Mouse (Mus musculus) erythroblast, embryonic 14.5 days (primary cell): ENCODE measurements around the gene Ankrd39.

ENCODE experiments used
- GATA1 ChIP-seq: IDR thresholded peaks from 2 replicates; pipeline ENCODE4 v1.6.1; 2012; ENCODE audit warnings: low read length, inconsistent platforms, mixed read lengths
- TAL1 ChIP-seq: IDR thresholded peaks from 3 replicates; pipeline ENCODE4 v1.6.1; 2012; ENCODE audit warnings: low read length, inconsistent platforms, mixed read lengths

- TF ChIP-seq TAL1 = no peak
- no peak for TF ChIP-seq GATA1
These were observed 12.0 kb upstream of the Ankrd39 start for GRCm38 (mm10) chr1:36559256-36559655.
